In genomic region chr12:112816294-112816693, GRCm38 (mm10) we compare ENCODE assay signal across 8 mouse cellular contexts. TPM values are rescaled to one million over a fixed set of nuclear protein-coding genes. Genes with fewer than 3 reads are reported as not detected.
DNase-seq lines count a peak whose midpoint lies in the region; ATAC-seq lines count a peak whose summit lies in the region.

No protein-coding gene starts in this region.

- no peak for ATAC-seq in embryonic facial prominence, embryonic 11.5 days (replicated peaks; ENCODE audit: insufficient number of reproducible peaks, low FRiP score, low TSS enrichment, low read depth)
- ATAC-seq in neutrophil, adult 5-6 weeks (ENCODE audit: extremely low read depth, insufficient number of reproducible peaks, low FRiP score, poor library complexity, severe bottlenecking), result peak; percentile 66

- H3K9me3 ChIP-seq in embryonic facial prominence, embryonic 11.5 days (replicated peaks; ENCODE audit: control insufficient read depth, low read length), result no peaks in the 10 kb centered on the region

- no peak overlapping the region for H3K4me2 ChIP-seq in embryonic facial prominence, embryonic 11.5 days (ENCODE audit: low read depth, low read length)

- no peak overlapping the region for H3K4me3 ChIP-seq in embryonic facial prominence, embryonic 11.5 days (ENCODE audit: low read depth, low read length)

- WGBS in embryonic facial prominence, embryonic 11.5 days, result 59% methylated on average over 4 of the region's 4 CpGs

- peak; percentile 65 to 69 for DNase-seq in heart, postnatal 10 days
- DNase-seq in heart, adult 9 months (ENCODE audit: low spot score in 2 of 2), result no peak
- peak; percentile 75 to 78 for DNase-seq in B cell, adult 2 months
- peak; percentile 77 for DNase-seq in NIH3T3 (ENCODE audit: low read depth)
- DNase-seq in embryonic facial prominence, embryonic 11.5 days (ENCODE audit: low spot score), result peak; percentile 58
- DNase-seq in left cerebral cortex, postnatal 14 days (ENCODE audit: low spot score in 2 of 2), result peak; percentile 70 to 78
- no peak for DNase-seq in ovary, postnatal 36 days (ENCODE audit: low spot score)

- no peaks in the 10 kb centered on the region for H3K4me1 ChIP-seq in embryonic facial prominence, embryonic 11.5 days (ENCODE audit: control insufficient read depth, insufficient read depth, low read length)

- H3K9ac ChIP-seq in embryonic facial prominence, embryonic 11.5 days (replicated peaks; ENCODE audit: low read length), result no peak overlapping the region

- H3K36me3 ChIP-seq in embryonic facial prominence, embryonic 11.5 days (replicated peaks; ENCODE audit: control insufficient read depth, insufficient read depth, low read depth, low read length), result peaks cover 15% of the 10 kb centered on the region

- intact Hi-C loops in heart, postnatal 10 days (cut with DNase I), result loop anchor here (1.0 kb wide), 1 partner anchor 27 kb away; no protein-coding TSS in a partner anchor
- intact Hi-C loops in left cerebral cortex, postnatal 14 days (cut with DNase I), result no loop called here

- no peak overlapping the region for H3K27ac ChIP-seq in embryonic facial prominence, embryonic 11.5 days (replicated peaks; ENCODE audit: low read depth, low read length)

- H3K27me3 ChIP-seq in embryonic facial prominence, embryonic 11.5 days (ENCODE audit: control insufficient read depth, insufficient read depth, low read length), result no peaks in the 10 kb centered on the region

RNA-seq across cellular contexts. Expression of gene Clba1, which starts 7.6 kb away (rescaled TPM):
- total RNA-seq in heart, postnatal 10 days (2021), result 1 to 10 TPM; 2.4 to 3.1 TPM
- 8.3 and 9.5 TPM in 2 replicates for polyA plus RNA-seq in embryonic facial prominence, embryonic 11.5 days (2014; fragmentation: Nextera tagmentation; extraction: Ambion mirVana)
- 10 to 100 TPM; 16.7 to 17.0 TPM for total RNA-seq in left cerebral cortex, postnatal 14 days (2021)
- total RNA-seq in neutrophil, adult 5-6 weeks (2017), result 0.37 and 0.70 TPM in 2 replicates

RNA-seq across cellular contexts. Expression of gene Cdca4, which starts 12.9 kb away (rescaled TPM):
- 10 to 100 TPM; 13.7 to 16.6 TPM for total RNA-seq in heart, postnatal 10 days (2021)
- polyA plus RNA-seq in embryonic facial prominence, embryonic 11.5 days (2014; fragmentation: Nextera tagmentation; extraction: Ambion mirVana), result 175 and 179 TPM in 2 replicates
- 1 to 10 TPM; 9.7 to 9.8 TPM for total RNA-seq in left cerebral cortex, postnatal 14 days (2021)
- total RNA-seq in neutrophil, adult 5-6 weeks (2017), result 30.7 and 32.0 TPM in 2 replicates

RNA-seq across cellular contexts. Expression of gene Ahnak2, which starts 13.8 kb away (rescaled TPM):
- total RNA-seq in heart, postnatal 10 days (2021), result 10 to 100 TPM; 13.6 to 17.4 TPM
- 0.13 and 0.18 TPM in 2 replicates for polyA plus RNA-seq in embryonic facial prominence, embryonic 11.5 days (2014; fragmentation: Nextera tagmentation; extraction: Ambion mirVana)
- total RNA-seq in left cerebral cortex, postnatal 14 days (2021), result 1 to 10 TPM; 8.4 to 8.8 TPM
- total RNA-seq in neutrophil, adult 5-6 weeks (2017), result not detected in 2 replicates

RNA-seq across cellular contexts. Expression of gene Gpr132, which starts 51.7 kb away (rescaled TPM):
- total RNA-seq in heart, postnatal 10 days (2021), result under 1 TPM; 0.17 to 0.19 TPM
- polyA plus RNA-seq in embryonic facial prominence, embryonic 11.5 days (2014; fragmentation: Nextera tagmentation; extraction: Ambion mirVana), result 0.15 TPM in 1 of 2 replicates, not detected in the other
- total RNA-seq in left cerebral cortex, postnatal 14 days (2021), result not detected
- total RNA-seq in neutrophil, adult 5-6 weeks (2017), result 40.9 and 41.1 TPM in 2 replicates

RNA-seq across cellular contexts. Expression of gene Pld4, which starts 55.8 kb away (rescaled TPM):
- total RNA-seq in heart, postnatal 10 days (2021), result 1 to 10 TPM; 5.7 to 5.8 TPM
- polyA plus RNA-seq in embryonic facial prominence, embryonic 11.5 days (2014; fragmentation: Nextera tagmentation; extraction: Ambion mirVana), result 3.4 and 6.5 TPM in 2 replicates
- 10 to 100 TPM in 1 of 2 experiments, 1 to 10 TPM in 1; 9.8 to 11.4 TPM for total RNA-seq in left cerebral cortex, postnatal 14 days (2021)
- total RNA-seq in neutrophil, adult 5-6 weeks (2017), result 98.0 and 114 TPM in 2 replicates

Comparison
In these comparisons a context has a peak if more than half of its experiments do, and no peak if none do; other contexts are left out.
1. DNase-seq: peak in heart, postnatal 10 days (2 of 2), B cell, adult 2 months (2 of 2), NIH3T3 (single experiment), embryonic facial prominence, embryonic 11.5 days (single experiment) and left cerebral cortex, postnatal 14 days (2 of 2); none in heart, adult 9 months (0 of 2) and ovary, postnatal 36 days (single experiment).
2. RNA of gene Clba1, which starts 7.6 kb away (total RNA-seq): 16.7 to 17.0 TPM in left cerebral cortex, postnatal 14 days; 2.4 to 3.1 TPM in heart, postnatal 10 days and 0.37 to 0.70 TPM in neutrophil, adult 5-6 weeks; every median in the first group is over 4 times any median in the second.